Mouse (Mus musculus): ENCODE measurements around the gene Prl3b1.

The Prl3b1 gene

DNA sequence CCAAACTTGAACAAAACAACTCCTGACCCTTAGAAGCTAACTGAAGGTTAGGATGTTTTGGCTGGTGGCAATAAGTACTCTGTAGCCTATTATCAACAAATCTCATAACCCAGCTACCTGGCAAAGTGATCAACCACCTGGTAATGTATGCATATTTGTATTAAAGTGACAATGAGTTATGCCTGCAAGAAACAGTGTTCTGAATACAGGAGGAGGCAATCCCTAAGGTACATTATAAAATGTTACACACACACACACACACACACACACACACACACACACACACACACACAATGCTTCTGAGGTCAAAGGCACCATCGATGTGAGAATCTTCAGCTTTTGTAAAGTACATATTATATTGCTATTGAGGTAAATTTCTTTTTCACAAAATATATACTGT is at the start of gene Prl3b1:
Prl3b1 (plus strand) TSS at position 301 of the 400 bp plus-strand sequence.
- DNase-seq (ENCODE audit: low spot score): no peak

DNA sequence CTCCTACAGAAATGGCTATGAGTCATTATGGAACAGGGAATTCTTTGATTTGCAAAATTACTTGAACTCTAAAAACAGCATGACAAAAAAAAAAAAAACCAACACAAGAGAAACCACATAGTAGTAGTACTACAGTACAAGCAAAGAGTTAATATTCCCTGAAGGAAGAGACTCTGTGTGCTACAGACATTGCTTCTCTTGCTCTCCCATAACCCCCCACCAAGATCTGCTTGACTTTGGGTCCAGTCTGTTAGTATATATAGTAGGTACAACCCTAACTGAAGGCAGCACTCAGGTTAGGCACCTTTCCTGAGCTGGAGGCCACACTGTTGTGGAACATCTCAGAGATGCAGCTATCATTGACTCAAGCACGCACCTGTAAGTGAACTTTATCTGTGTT is 45.3 kb upstream of the Prl3b1 start, which contains the start of gene Prl3c1:
Prl3c1 (plus strand) TSS at position 301 of the 400 bp plus-strand sequence.
- no peak for DNase-seq (ENCODE audit: low spot score)

DNA sequence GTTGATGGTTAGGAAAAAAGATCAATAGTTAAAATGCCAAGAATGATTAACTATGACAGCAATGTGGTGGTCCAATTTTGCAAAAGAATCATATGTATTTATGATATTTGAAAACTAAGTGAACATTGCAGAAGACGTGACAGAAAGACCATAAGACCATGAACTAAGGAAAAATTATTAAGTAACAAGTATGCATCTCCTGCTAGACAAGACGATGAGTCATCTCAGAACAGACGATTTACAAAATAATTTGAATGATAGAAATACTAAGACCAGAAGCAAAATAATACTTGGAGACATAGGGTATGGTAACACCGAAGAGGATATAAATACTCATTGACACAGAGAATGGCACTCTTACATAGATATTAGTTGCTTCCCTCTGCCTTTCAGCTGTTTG is 17.5 kb downstream of the Prl3b1 start, which contains the start of gene Prl3a1:
Prl3a1 (plus strand) TSS at position 301 of the 400 bp plus-strand sequence.
- DNase-seq (ENCODE audit: low spot score): no peak

Measured in layer of hippocampus, adult 11-12 months (tissue).